Mouse (Mus musculus) lung, postnatal 10 days (tissue): ENCODE data around the gene Asb5.
"Not testable (repeated sequence)": the region's sequence is repeated elsewhere in the genome, so short reads cannot be mapped to it uniquely, and the experiment has no call there.

Experiments used
- DNase-seq: peaks from one replicate; pipeline ENCODE4 v3.0.0; 2021

Gene Asb5

GRCm38 (mm10) chr8:54529382-54530296 is at the start of gene Asb5, which contains the start of gene Spcs3:
TSS of gene Asb5 (plus strand) at chr8:54529580.
TSS of gene Spcs3 (minus strand) at chr8:54529998.
- peak; percentile 96 for DNase-seq

GRCm38 (mm10) chr8:54486555-54487273 is 42.7 kb upstream of the Asb5 start:
- no peak for DNase-seq

- DNase-seq: no peak
These were observed 40.9 kb upstream of the Asb5 start for GRCm38 (mm10) chr8:54488437-54488836.

- DNase-seq: peak; percentile 51
These were observed 38.2 kb upstream of the Asb5 start for GRCm38 (mm10) chr8:54491057-54491690.

- DNase-seq: no peak
These were observed 37.4 kb upstream of the Asb5 start for GRCm38 (mm10) chr8:54491934-54492333.

- peak; percentile 63 for DNase-seq
These were observed 36.3 kb upstream of the Asb5 start for GRCm38 (mm10) chr8:54493110-54493509.

GRCm38 (mm10) chr8:54493915-54494314 is 35.5 kb upstream of the Asb5 start:
- no peak for DNase-seq

GRCm38 (mm10) chr8:54503104-54503503 is 26.3 kb upstream of the Asb5 start:
- no peak for DNase-seq

- DNase-seq: no peak
These were observed 24.3 kb upstream of the Asb5 start for GRCm38 (mm10) chr8:54505060-54505459.

- DNase-seq: peak; percentile 85
These were observed 21.8 kb upstream of the Asb5 start for GRCm38 (mm10) chr8:54507428-54508095.

GRCm38 (mm10) chr8:54508096-54508456 is 21.3 kb upstream of the Asb5 start:
- DNase-seq: no peak

GRCm38 (mm10) chr8:54508814-54509213 is 20.6 kb upstream of the Asb5 start:
- no peak for DNase-seq

GRCm38 (mm10) chr8:54509221-54509721 is 20.1 kb upstream of the Asb5 start:
- DNase-seq: peak; percentile 18

- no peak for DNase-seq
These were observed 17.6 kb upstream of the Asb5 start for GRCm38 (mm10) chr8:54511791-54512190.

GRCm38 (mm10) chr8:54512200-54512599 is 17.2 kb upstream of the Asb5 start:
- DNase-seq: not testable (repeated sequence)

GRCm38 (mm10) chr8:54518756-54519460 is 10.5 kb upstream of the Asb5 start:
- DNase-seq: no peak

- no peak for DNase-seq
These were observed 8.9 kb upstream of the Asb5 start for GRCm38 (mm10) chr8:54520516-54520915.

- no peak for DNase-seq
These were observed 3.8 kb upstream of the Asb5 start for GRCm38 (mm10) chr8:54525606-54526005.

- DNase-seq: no peak
These were observed 2.7 kb upstream of the Asb5 start for GRCm38 (mm10) chr8:54526700-54527099.

GRCm38 (mm10) chr8:54528571-54528970 is 809 bp upstream of the Asb5 start:
- DNase-seq: no peak

- DNase-seq: no peak
These were observed 5.8 kb downstream of the Asb5 start for GRCm38 (mm10) chr8:54535172-54535571.

- no peak for DNase-seq
These were observed 7.9 kb downstream of the Asb5 start for GRCm38 (mm10) chr8:54537285-54537684.
